Mouse (Mus musculus) cerebellum, adult 9-10 months (tissue): ENCODE measurements around the gene Cpped1.

ENCODE experiments used
- DNase-seq: peaks from one replicate; pipeline ENCODE4 v3.0.0; 2022

The Cpped1 gene

GRCm38 (mm10) chr16:11757471-11757870 lies 151.8 kb downstream of the Cpped1 start:
- DNase-seq = no peak

DNA sequence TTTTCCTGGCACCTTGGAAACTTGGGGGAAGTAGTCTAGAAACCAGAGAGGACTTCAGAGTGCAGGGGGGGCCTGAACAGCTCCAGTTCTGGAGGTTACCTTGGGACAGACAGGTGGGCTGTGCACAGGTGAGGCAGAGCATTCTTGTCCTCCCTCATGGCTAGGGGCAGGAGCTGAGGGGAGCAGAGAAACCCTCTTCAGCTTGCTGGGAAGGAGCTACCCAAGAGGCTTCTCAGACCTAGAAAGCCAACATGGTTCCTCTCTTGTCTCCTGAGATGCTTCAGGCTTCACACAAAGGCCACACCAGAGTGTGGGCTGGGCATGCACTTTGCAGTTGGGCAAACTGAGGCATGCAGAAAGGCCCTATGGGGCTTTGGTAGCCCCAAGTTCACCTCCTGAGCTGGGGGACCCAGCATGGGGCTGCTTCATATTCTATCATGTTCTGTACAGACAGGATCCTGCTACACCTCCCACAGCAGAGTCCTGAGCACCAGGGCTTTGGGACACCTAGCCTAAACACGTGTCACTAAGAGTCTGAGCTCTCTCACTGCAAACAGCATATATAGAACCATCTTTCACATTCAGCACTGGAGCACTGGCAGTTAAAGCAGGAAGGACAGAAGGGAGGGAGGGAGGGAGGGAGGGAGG lies 152.5 kb downstream of the Cpped1 start:
- DNase-seq = no peak

GRCm38 (mm10) chr16:11755281-11756066 lies 153.8 kb downstream of the Cpped1 start:
- no peak for DNase-seq

DNA sequence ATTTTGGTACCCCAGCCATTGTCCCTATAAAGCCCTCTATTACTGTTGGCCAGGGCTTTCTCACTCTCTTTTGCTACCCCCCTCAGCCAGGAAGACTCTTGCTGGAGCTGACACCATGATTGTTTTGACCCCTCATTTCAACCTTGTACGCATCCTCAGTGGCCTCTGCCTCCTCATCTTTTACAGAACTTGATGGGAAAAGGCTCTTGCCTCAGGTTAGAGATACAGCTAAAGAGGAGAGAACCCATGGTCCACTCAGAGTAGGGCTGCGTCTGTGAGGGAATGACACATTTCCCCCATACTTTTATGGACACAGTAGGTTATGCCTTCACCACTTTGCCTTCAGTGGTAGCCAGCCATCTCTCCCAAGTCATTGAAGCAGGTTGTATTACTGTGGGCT lies 155.1 kb downstream of the Cpped1 start:
- DNase-seq = no peak
